Mouse (Mus musculus) kidney, postnatal 10 days (tissue): Measurements from ENCODE around the gene Taar6.

Experiments
- DNase-seq: peaks from one replicate; pipeline ENCODE4 v3.0.0; 2021; ENCODE audit warnings: mixed read lengths

Taar6 gene

GRCm38 (mm10) chr10:23985546-23985945, at the start of gene Taar6:
TSS of gene Taar6 (minus strand) at chr10:23985646.
- DNase-seq, result no peak

GRCm38 (mm10) chr10:24031347-24031746, 45.9 kb upstream of the Taar6 start:
- no peak for DNase-seq

- DNase-seq, result no peak
Observed at GRCm38 (mm10) chr10:24026922-24027321, 41.5 kb upstream of the Taar6 start, which contains the start of gene Taar7d. TSS of gene Taar7d (plus strand) at chr10:24027222.

- DNase-seq, result no peak
Observed at GRCm38 (mm10) chr10:24008143-24008542, 22.7 kb upstream of the Taar6 start.

GRCm38 (mm10) chr10:24007034-24007433, 21.6 kb upstream of the Taar6 start:
- no peak for DNase-seq

GRCm38 (mm10) chr10:24006442-24006841, 21.0 kb upstream of the Taar6 start:
- DNase-seq, result no peak

GRCm38 (mm10) chr10:23999639-24000038, 14.2 kb upstream of the Taar6 start, which contains the start of gene Taar7b:
TSS of gene Taar7b (plus strand) at chr10:23999939.
- DNase-seq, result no peak

- DNase-seq, result no peak
Observed at GRCm38 (mm10) chr10:23993381-23993780, 7.9 kb upstream of the Taar6 start, which contains the start of gene Taar7a. TSS of gene Taar7a (minus strand) at chr10:23993481.

GRCm38 (mm10) chr10:23986419-23986818, 973 bp upstream of the Taar6 start:
- no peak for DNase-seq

- peak; percentile 87 for DNase-seq
Observed at GRCm38 (mm10) chr10:23978901-23979705, 6.3 kb downstream of the Taar6 start.

GRCm38 (mm10) chr10:23977958-23978357, 7.5 kb downstream of the Taar6 start:
- DNase-seq, result no peak

GRCm38 (mm10) chr10:23971256-23971655, 14.2 kb downstream of the Taar6 start:
- DNase-seq, result no peak

GRCm38 (mm10) chr10:23970656-23971165, 14.7 kb downstream of the Taar6 start, which contains the start of gene Taar5:
TSS of gene Taar5 (plus strand) at chr10:23970706.
- no peak for DNase-seq

- DNase-seq, result no peak
Observed at GRCm38 (mm10) chr10:23964921-23965610, 20.4 kb downstream of the Taar6 start.

GRCm38 (mm10) chr10:23963444-23963843, 22.0 kb downstream of the Taar6 start:
- peak; percentile 39 for DNase-seq

- no peak for DNase-seq
Observed at GRCm38 (mm10) chr10:23960444-23960915, 25.0 kb downstream of the Taar6 start, which contains the start of gene Taar4. TSS of gene Taar4 (plus strand) at chr10:23960494.

- peak; percentile 45 for DNase-seq
Observed at GRCm38 (mm10) chr10:23959071-23959470, 26.4 kb downstream of the Taar6 start.

- no peak for DNase-seq
Observed at GRCm38 (mm10) chr10:23951714-23952113, 33.7 kb downstream of the Taar6 start.

GRCm38 (mm10) chr10:23949508-23950005, 35.9 kb downstream of the Taar6 start, which contains the start of gene Taar3:
TSS of gene Taar3 (plus strand) at chr10:23949558.
- DNase-seq, result no peak

GRCm38 (mm10) chr10:23948026-23948425, 37.4 kb downstream of the Taar6 start:
- peak; percentile 24 for DNase-seq

- DNase-seq, result peak; percentile 28
Observed at GRCm38 (mm10) chr10:23942465-23942864, 43.0 kb downstream of the Taar6 start.

- DNase-seq, result no peak
Observed at GRCm38 (mm10) chr10:23938312-23938711, 47.1 kb downstream of the Taar6 start, which contains the start of gene Taar2. TSS of gene Taar2 (plus strand) at chr10:23938572.

GRCm38 (mm10) chr10:23937613-23938012, 47.8 kb downstream of the Taar6 start:
- no peak for DNase-seq
